Mouse (Mus musculus) lung, adult 2 months (tissue): ENCODE measurements around the gene H2-Eb2.

Source experiments
- CTCF ChIP-seq: fragments of 200-500 bp; IDR thresholded peaks from 2 replicates; pipeline ENCODE4 v1.5.1; 2011; ENCODE audit warnings: mild to moderate bottlenecking, low read length, control low read depth; ENCODE audit not compliant: insufficient read depth
- POLR2A ChIP-seq: fragments of 200-500 bp; IDR thresholded peaks from 2 replicates; pipeline ENCODE4 v1.6.1; 2011; ENCODE audit warnings: low read depth, mild to moderate bottlenecking, control low read depth, low read length, borderline replicate concordance; ENCODE audit errors: extremely low read depth

GRCm38 (mm10) chr17:34315512-34315911, 10.0 kb upstream of the H2-Eb2 start:
- TF ChIP-seq CTCF: no peak
- TF ChIP-seq POLR2A: no peak
